Mouse (Mus musculus) hindbrain, embryonic 15.5 days (tissue): ENCODE data around the gene Cntn5. TPM values are rescaled to one million over a fixed set of nuclear protein-coding genes. Genes with fewer than 3 reads are reported as not detected.

Experiments used
- ATAC-seq: fragments of 200-750 bp; cut with Nextera tagmentation; 2 replicates; pipeline ENCODE4 v1.8.0; 2017; ENCODE audit warnings: low read depth, moderate number of reproducible peaks, moderate TSS enrichment; ENCODE audit not compliant: low FRiP score
- H3K27ac ChIP-seq: fragments of 300-500 bp; sonication (generic); replicated peaks from 2 replicates; pipeline ENCODE4 v1.5.1; 2015; ENCODE audit warnings: mild to moderate bottlenecking, inconsistent platforms
- H3K27me3 ChIP-seq: fragments of 300-500 bp; sonication (generic); 2 replicates; pipeline ENCODE4 v1.6.1; 2015; ENCODE audit warnings: control low read depth, inconsistent platforms
- H3K36me3 ChIP-seq: fragments of 300-500 bp; sonication (generic); 2 replicates; pipeline ENCODE4 v1.6.1; 2015; ENCODE audit warnings: control low read depth, inconsistent platforms
- H3K4me1 ChIP-seq: fragments of 300-500 bp; sonication (generic); replicated peaks from 2 replicates; pipeline ENCODE4 v1.6.1; 2015; ENCODE audit warnings: control low read depth, inconsistent platforms
- H3K4me2 ChIP-seq: fragments of 300-500 bp; sonication (generic); 2 replicates; pipeline ENCODE4 v1.6.1; 2015; ENCODE audit warnings: moderate library complexity, mild to moderate bottlenecking, inconsistent platforms
- H3K4me3 ChIP-seq: fragments of 300-500 bp; sonication (generic); 2 replicates; pipeline ENCODE4 v1.5.1; 2015; ENCODE audit warnings: mild to moderate bottlenecking, inconsistent platforms
- H3K9ac ChIP-seq: fragments of 300-500 bp; sonication (generic); 2 replicates; pipeline ENCODE4 v1.6.1; 2015; ENCODE audit warnings: inconsistent platforms
- H3K9me3 ChIP-seq: fragments of 300-500 bp; sonication (generic); 2 replicates; pipeline ENCODE4 v1.6.1; 2016; ENCODE audit warnings: control low read depth, inconsistent platforms
- WGBS: fragments of 180-500 bp; shearing (Covaris S2); methylation state at CpG from one replicate; pipeline ENCODE4 v1.1.7; 2015; 5-methylcytosine and 5-hydroxymethylcytosine counted together
- polyA plus RNA-seq: library from polyadenylated mRNA; unstranded; fragments of >200 nt; fragmentation: Nextera tagmentation; extraction: Ambion mirVana; gene quantifications from 2 replicates; pipeline ENCODE4 v1.2.1, GENCODE M21; 2015

Cntn5 gene
- polyA plus RNA-seq, 1 experiment from 2014 or later, result 22.5 TPM

GRCm38 (mm10) chr9:10384455-10384854 lies 520.1 kb downstream of the Cntn5 start:
- WGBS, result 87% methylated on average over 1 of the region's 1 CpGs
- H3K27me3 ChIP-seq, result no peaks in the 10 kb centered on the region
- H3K4me1 ChIP-seq, result no peaks in the 10 kb centered on the region
- H3K9me3 ChIP-seq, result no peaks in the 10 kb centered on the region
- H3K36me3 ChIP-seq, result no peaks in the 10 kb centered on the region
- no peak overlapping the region for H3K27ac ChIP-seq
- no peak overlapping the region for H3K4me2 ChIP-seq
- no peak overlapping the region for H3K9ac ChIP-seq
- no peak overlapping the region for H3K4me3 ChIP-seq
- no peak for ATAC-seq

DNA sequence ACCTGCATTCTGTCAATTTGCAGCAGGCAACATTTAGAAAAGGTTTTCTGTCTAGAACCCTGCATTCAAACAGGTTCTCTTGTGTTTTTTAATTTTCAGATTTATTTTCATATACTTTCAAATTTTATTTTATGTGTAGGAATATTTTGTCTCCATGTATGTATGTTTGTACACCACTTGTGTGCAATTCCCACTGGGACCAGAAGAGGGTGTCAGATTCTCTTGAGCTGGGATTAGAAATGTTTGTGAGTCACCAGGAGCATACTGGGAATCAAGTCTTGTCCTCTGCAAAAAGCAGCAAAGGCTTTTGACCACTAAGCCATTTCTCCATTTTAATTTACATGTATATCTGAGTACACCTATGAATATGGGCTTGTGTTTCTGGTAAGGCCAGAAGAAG lies 521.4 kb downstream of the Cntn5 start:
- no peak overlapping the region for H3K9ac ChIP-seq
- no peak for ATAC-seq
- no peak overlapping the region for H3K4me3 ChIP-seq
- H3K9me3 ChIP-seq, result no peaks in the 10 kb centered on the region
- H3K36me3 ChIP-seq, result no peaks in the 10 kb centered on the region
- no peak overlapping the region for H3K4me2 ChIP-seq
- no peak overlapping the region for H3K27ac ChIP-seq
- no peaks in the 10 kb centered on the region for H3K4me1 ChIP-seq
- H3K27me3 ChIP-seq, result no peaks in the 10 kb centered on the region

- Histone ChIP-seq H3K27me3 (no peaks in the 10 kb centered on the region), H3K36me3 (no peaks in the 10 kb centered on the region), H3K4me3 (no peak overlapping the region), H3K9me3 (no peaks in the 10 kb centered on the region), H3K9ac (no peak overlapping the region), H3K4me1 (no peaks in the 10 kb centered on the region), H3K4me2 (no peak overlapping the region), H3K27ac (no peak overlapping the region)
- ATAC-seq, result no peak
- 94% methylated on average over 4 of the region's 4 CpGs for WGBS
These were observed 522.9 kb downstream of the Cntn5 start for GRCm38 (mm10) chr9:10381701-10382100.

- no peaks in the 10 kb centered on the region for H3K9me3 ChIP-seq
- no peak overlapping the region for H3K9ac ChIP-seq
- no peak overlapping the region for H3K27ac ChIP-seq
- no peaks in the 10 kb centered on the region for H3K27me3 ChIP-seq
- no peaks in the 10 kb centered on the region for H3K36me3 ChIP-seq
- H3K4me1 ChIP-seq, result no peaks in the 10 kb centered on the region
- no peak for ATAC-seq
- no peak overlapping the region for H3K4me2 ChIP-seq
- H3K4me3 ChIP-seq, result no peak overlapping the region
These were observed 528.3 kb downstream of the Cntn5 start for GRCm38 (mm10) chr9:10376261-10376660.

DNA sequence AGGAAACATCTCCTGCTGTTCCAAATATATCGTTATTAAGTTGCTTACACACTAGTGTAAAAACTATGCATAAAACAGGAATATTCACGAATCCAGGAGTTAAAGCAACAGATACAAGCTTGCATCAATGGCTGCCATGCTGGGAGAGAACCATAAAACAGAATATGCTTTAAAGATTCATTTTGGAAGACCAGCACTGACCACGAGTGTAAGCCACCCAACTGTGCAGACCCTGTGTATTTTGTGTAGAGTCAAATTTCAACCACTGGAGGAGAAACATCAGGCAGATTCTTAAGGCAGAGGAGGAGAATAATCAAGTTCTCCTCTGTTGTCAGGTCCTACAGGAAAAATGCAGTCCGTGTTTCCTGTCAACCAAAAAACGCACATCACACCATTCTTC lies 535.6 kb downstream of the Cntn5 start:
- WGBS, result 70% methylated on average over 5 of the region's 5 CpGs
- no peak overlapping the region for H3K4me2 ChIP-seq
- H3K4me3 ChIP-seq, result no peak overlapping the region
- no peak for ATAC-seq
- no peak overlapping the region for H3K27ac ChIP-seq
- no peak overlapping the region for H3K9ac ChIP-seq
- no peaks in the 10 kb centered on the region for H3K36me3 ChIP-seq
- H3K9me3 ChIP-seq, result no peaks in the 10 kb centered on the region
- no peaks in the 10 kb centered on the region for H3K4me1 ChIP-seq
- no peaks in the 10 kb centered on the region for H3K27me3 ChIP-seq

- Histone ChIP-seq H3K4me3 (no peak overlapping the region), H3K4me2 (no peak overlapping the region), H3K9ac (no peak overlapping the region), H3K36me3 (no peaks in the 10 kb centered on the region), H3K27me3 (no peaks in the 10 kb centered on the region), H3K9me3 (no peaks in the 10 kb centered on the region), H3K4me1 (no peaks in the 10 kb centered on the region), H3K27ac (no peak overlapping the region)
- WGBS, result 35% methylated on average over 1 of the region's 1 CpGs
- no peak for ATAC-seq
These were observed 536.2 kb downstream of the Cntn5 start for GRCm38 (mm10) chr9:10368410-10368809.

GRCm38 (mm10) chr9:10366246-10366955 lies 538.2 kb downstream of the Cntn5 start:
- Histone ChIP-seq H3K4me1 (no peaks in the 10 kb centered on the region), H3K9ac (no peak overlapping the region), H3K4me3 (no peak overlapping the region), H3K9me3 (no peaks in the 10 kb centered on the region), H3K27me3 (no peaks in the 10 kb centered on the region), H3K4me2 (no peak overlapping the region), H3K36me3 (no peaks in the 10 kb centered on the region), H3K27ac (no peak overlapping the region)
- WGBS, result 74% methylated on average over 6 of the region's 6 CpGs
- no peak for ATAC-seq

GRCm38 (mm10) chr9:10350909-10351655 lies 553.5 kb downstream of the Cntn5 start:
- no peak overlapping the region for H3K9ac ChIP-seq
- no peaks in the 10 kb centered on the region for H3K9me3 ChIP-seq
- H3K27me3 ChIP-seq, result no peaks in the 10 kb centered on the region
- H3K4me2 ChIP-seq, result no peak overlapping the region
- no peaks in the 10 kb centered on the region for H3K36me3 ChIP-seq
- no peak for ATAC-seq
- H3K4me1 ChIP-seq, result no peaks in the 10 kb centered on the region
- H3K4me3 ChIP-seq, result no peak overlapping the region
- H3K27ac ChIP-seq, result no peak overlapping the region
- 81% methylated on average over 4 of the region's 4 CpGs for WGBS

- Histone ChIP-seq H3K9me3 (no peaks in the 10 kb centered on the region; the same call in 1 of the 2 replicates), H3K4me1 (no peaks in the 10 kb centered on the region), H3K9ac (no peak overlapping the region), H3K4me3 (no peak overlapping the region), H3K36me3 (no peaks in the 10 kb centered on the region), H3K27me3 (no peaks in the 10 kb centered on the region), H3K4me2 (no peak overlapping the region), H3K27ac (no peak overlapping the region)
- ATAC-seq, result no peak
- 86% methylated on average over 11 of the region's 11 CpGs for WGBS
These were observed 555.8 kb downstream of the Cntn5 start for GRCm38 (mm10) chr9:10348741-10349140.

DNA sequence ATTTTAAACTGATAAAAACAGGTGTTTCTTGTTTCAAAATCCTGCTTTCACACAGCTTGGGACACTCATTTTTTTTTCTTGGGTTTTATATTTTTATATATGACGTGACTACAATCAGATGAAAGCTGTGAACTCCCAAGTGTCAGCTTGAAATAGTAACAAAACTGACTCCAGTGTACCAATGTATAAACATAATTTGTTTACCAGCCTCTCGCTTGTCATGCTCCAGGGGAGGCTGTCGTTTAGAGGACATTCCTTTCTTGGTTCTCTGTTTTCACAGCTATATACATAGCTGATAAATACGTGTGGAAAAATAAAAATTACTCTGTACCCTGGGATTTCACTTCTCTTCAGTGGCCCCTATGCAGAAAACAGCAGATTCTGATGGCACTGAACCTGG lies 556.4 kb downstream of the Cntn5 start:
- ATAC-seq, result no peak
- WGBS, result 71% methylated on average over 4 of the region's 4 CpGs
- H3K4me1 ChIP-seq, result no peaks in the 10 kb centered on the region
- H3K36me3 ChIP-seq, result no peaks in the 10 kb centered on the region
- H3K4me2 ChIP-seq, result no peak overlapping the region
- H3K9me3 ChIP-seq, result no peaks in the 10 kb centered on the region; the same call in 1 of the 2 replicates
- no peak overlapping the region for H3K27ac ChIP-seq
- no peak overlapping the region for H3K9ac ChIP-seq
- no peak overlapping the region for H3K4me3 ChIP-seq
- H3K27me3 ChIP-seq, result no peaks in the 10 kb centered on the region

- no peaks in the 10 kb centered on the region for H3K27me3 ChIP-seq
- no peak overlapping the region for H3K27ac ChIP-seq
- no peaks in the 10 kb centered on the region for H3K36me3 ChIP-seq
- no peak overlapping the region for H3K4me2 ChIP-seq
- no peak overlapping the region for H3K9ac ChIP-seq
- no peaks in the 10 kb centered on the region; the same call in 1 of the 2 replicates for H3K9me3 ChIP-seq
- no peak for ATAC-seq
- H3K4me1 ChIP-seq, result no peaks in the 10 kb centered on the region
- no peak overlapping the region for H3K4me3 ChIP-seq
These were observed 563.8 kb downstream of the Cntn5 start for GRCm38 (mm10) chr9:10340751-10341150.

GRCm38 (mm10) chr9:10339716-10340115 lies 564.9 kb downstream of the Cntn5 start:
- Histone ChIP-seq H3K4me2 (no peak overlapping the region), H3K9ac (no peak overlapping the region), H3K27me3 (no peaks in the 10 kb centered on the region), H3K4me3 (no peak overlapping the region), H3K4me1 (no peaks in the 10 kb centered on the region), H3K27ac (no peak overlapping the region), H3K9me3 (no peaks in the 10 kb centered on the region), H3K36me3 (no peaks in the 10 kb centered on the region)
- no peak for ATAC-seq
- WGBS, result 69% methylated on average over 1 of the region's 1 CpGs
